Mouse (Mus musculus) mouse embryonic stem cell (cell line): Measurements from ENCODE around the gene Gm11492.

ENCODE experiments used
- in situ Hi-C, 2 experiments: fragments of 300-500 bp; cut with MboI; formaldehyde crosslinking; loops; 1 replicate in 1 of 2; 3 replicates in 1 of 2; pipeline ENCODE4 v1.14.3; 2019 to 2020; ENCODE audit warnings: low sequenced_read_pairs in 2 of 2, low pct_unique_long_range_greater_than_20kb in 1 of 2, mixed read lengths in 1 of 2; ENCODE audit not compliant: unreplicated experiment in 1 of 2

The Gm11492 gene

DNA sequence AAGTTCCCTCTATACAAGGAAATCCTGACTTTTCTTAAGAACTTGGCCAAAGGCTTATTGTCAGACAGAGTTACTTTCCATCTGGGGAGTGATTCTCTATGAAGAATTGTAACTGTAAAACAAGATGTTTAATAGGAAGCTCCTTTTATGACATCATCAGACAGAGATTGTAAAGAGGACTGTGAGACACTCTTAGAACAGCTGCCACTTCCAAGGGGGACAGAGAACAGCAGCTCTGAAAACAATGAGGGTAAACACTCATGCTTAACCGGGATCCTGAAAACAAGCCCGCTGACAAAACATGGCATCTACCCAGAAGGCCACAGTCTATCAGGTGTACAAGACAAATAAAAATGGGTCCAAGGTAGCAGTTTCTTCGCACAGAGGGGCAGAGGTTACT lies at the start of gene Gm11492:
Gene Gm11492 (plus strand): TSS at position 153 of the 400 bp plus-strand sequence.
- in situ Hi-C loops = no loop called here

DNA sequence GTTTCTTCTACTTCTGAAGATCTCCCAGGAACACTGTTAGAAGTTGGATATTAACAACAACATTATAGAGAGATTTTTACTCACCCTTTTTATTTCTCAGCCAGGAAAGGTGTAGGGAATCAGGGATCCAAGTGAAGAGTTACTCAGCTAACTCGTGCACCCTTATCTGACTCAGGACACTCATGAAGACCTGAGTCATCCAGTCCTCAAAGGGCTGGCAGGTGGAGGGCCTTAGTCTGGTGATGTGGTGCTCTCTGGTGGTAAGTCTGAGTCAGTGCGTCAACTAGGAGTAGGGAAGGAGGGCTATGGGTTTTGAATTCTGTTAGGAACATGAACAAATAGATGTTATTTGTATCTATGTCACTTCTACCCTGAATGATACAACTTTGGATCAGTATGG lies 47.2 kb upstream of the Gm11492 start:
- in situ Hi-C loops = no loop called here

DNA sequence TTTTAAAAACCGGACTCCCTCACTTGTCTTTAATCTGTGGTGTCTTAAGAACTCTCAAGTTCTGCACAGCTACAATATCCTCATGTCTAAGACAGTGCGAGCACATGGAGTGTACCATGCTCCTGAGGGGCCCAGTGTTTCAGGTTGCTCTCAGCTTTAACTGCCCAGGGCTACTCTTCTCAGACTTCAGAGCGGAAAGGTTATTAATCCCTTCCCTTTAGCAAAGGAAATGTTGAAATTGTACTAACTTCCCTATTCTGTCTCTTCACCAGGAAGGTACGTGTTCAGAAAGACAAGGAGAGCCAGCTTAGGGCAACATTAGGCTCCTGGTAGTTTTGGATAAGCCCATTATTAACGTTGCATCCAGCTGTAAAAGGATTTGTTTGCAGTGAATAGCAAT lies 43.0 kb upstream of the Gm11492 start:
- in situ Hi-C loops = no loop called here

DNA sequence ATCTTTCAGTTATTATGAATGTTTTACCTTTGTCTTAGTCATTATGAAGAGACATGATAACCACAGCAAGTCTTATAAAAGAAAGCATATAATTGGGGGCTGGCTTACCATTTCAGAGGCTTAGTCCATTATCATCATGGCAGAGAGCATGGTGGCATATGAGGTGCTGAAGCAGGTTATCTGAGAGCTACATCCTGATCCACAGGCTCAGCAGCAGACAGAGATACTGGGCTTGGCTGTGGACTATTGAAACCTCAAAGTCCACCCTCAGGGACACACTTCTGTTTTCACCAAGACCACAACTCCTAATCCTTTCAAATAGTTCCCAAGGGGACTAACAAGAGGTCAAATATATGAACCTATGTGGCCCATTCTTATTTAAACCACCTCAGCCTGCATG lies 42.5 kb upstream of the Gm11492 start:
- in situ Hi-C loops = no loop called here

- in situ Hi-C loops = no loop called here
Observed at GRCm38 (mm10) chr11:87524780-87525179, 41.7 kb upstream of the Gm11492 start.

GRCm38 (mm10) chr11:87527364-87527763 lies 39.1 kb upstream of the Gm11492 start:
- in situ Hi-C loops = no loop called here

DNA sequence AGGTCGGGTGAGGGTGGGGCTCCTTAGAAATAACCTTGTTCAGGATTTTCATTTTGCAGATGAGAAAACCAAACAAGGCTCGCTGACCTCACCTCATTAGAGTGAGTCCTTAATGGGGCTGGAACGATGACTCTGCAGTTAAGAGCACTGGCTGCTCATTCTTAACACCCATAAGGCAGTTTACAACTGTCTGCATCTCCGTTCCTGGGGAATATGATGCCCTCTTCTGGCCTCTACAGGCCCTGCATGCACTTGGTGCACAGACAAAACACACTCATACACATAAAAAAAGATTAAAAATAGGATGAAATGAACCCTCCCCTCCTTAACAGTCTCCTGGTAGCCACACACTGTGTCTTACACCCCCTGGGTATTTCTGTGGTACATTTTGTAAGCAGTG lies 38.5 kb upstream of the Gm11492 start:
- in situ Hi-C loops = no loop called here

GRCm38 (mm10) chr11:87531695-87532094 lies 34.8 kb upstream of the Gm11492 start:
- in situ Hi-C loops = no loop called here

GRCm38 (mm10) chr11:87542285-87542684 lies 24.2 kb upstream of the Gm11492 start:
- in situ Hi-C loops = no loop called here

- in situ Hi-C loops = no loop called here
Observed at GRCm38 (mm10) chr11:87542906-87543305, 23.5 kb upstream of the Gm11492 start.

DNA sequence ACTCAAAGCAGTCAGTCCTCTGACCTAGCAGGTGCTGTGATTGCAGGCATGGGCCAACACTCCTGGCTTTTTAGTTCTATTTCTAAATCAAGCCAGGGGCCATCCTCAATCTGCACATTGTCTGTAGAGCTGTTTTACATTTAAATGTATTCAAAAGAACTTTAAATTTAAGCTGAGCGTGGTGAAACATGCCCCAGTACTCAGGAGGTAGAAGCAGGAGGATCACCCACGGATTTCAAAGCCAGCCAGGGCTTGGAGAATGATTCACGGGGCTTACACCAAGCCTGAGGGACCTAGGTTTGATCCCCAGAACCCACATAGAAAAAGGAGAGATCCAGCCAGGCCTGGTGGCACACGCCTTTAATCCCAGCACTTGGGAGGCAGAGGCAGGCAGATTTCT lies 13.1 kb upstream of the Gm11492 start:
- in situ Hi-C loops = no loop called here

DNA sequence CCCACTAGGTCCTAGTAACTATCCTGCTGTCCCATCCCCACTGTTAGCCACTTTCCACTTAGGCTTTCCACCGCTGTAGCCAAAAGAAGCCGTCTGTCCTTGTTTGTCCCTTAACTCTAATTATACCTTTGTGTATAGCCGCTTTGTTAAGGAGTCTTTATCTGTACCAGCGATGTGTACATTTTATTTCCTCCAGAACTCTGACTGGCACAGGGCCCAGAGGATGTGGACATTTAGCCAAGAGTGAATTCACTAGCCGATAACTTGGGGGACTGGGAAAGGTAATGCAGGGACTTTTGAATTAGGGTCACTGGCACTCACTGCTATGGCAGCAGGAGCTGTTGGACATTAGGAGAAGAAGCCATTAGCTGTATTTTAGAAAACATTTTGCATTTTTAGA lies 12.1 kb upstream of the Gm11492 start:
- in situ Hi-C loops = no loop called here

DNA sequence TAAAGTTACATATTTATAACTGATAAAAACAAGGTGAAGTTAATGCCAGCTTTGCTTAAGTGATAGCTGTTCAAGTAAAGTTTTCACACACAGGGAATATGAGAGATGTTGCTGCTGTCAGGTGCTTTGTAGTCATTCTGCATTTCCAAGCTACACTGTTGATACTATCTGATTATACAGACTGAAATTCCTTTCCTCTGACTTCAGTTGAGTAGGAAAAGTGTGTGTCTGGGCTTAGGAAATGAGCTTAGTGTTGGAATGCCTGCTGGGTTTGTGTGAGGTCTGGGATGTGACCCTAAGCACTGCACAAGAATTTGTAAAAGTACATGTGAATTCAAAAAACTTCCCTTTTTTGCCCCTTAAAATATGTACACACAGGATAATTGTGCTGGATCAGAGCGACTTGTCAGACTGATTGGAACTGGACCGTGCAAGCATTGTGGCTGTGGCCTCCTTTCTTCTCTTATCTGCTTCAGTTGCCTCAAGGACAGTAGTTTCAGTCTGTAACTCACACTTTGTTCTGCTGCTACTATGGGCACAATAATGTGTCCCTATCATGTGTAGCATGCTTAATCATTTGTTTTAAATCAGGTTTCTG lies 11.2 kb upstream of the Gm11492 start:
- in situ Hi-C loops = no loop called here

- in situ Hi-C loops = no loop called here
Observed at GRCm38 (mm10) chr11:87561208-87561607, 5.2 kb upstream of the Gm11492 start.

DNA sequence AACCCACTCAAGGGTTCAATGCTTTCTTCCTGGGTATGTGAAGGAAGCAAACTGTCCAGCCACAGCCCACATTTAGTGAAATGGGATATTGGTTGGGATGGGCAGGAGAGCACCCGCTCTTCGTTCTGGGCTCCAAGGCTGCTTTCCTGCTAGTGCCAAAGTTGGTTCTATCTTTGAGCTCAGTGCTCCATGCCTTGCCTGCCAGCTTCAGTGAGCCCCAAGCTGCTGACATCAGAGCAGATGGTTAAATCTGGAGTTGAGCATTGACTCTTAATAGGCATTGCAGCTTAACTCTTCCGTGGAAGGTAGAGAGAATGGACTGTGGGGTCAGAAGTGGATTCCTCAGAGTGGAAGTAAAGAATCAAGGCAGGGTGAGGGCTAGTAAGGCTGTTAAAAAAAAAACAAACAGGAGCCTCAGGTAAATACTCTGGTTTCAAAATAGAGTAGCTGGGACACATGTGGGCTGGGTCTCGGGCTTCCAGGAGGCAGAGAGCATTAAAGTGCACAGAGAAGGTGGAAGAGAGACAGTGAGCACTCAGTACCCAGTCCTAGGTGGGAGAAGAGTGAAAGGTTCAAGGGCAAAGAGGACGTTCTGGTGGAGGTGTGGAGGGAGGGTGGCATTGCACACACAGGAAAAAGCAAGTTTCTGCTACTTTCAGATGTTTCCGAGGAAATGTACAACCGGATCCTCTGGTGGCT lies 2.0 kb downstream of the Gm11492 start, which contains the start of gene Sept4:
Gene Sept4 (plus strand): TSS at position 649 of the 699 bp plus-strand sequence.
- in situ Hi-C loops = no loop called here

- in situ Hi-C loops = no loop called here
Observed at GRCm38 (mm10) chr11:87570743-87571142, 4.3 kb downstream of the Gm11492 start.

- in situ Hi-C loops = no loop called here
Observed at GRCm38 (mm10) chr11:87571361-87571950, 5.0 kb downstream of the Gm11492 start.

- in situ Hi-C loops = no loop called here
Observed at GRCm38 (mm10) chr11:87573751-87574150, 7.3 kb downstream of the Gm11492 start.

DNA sequence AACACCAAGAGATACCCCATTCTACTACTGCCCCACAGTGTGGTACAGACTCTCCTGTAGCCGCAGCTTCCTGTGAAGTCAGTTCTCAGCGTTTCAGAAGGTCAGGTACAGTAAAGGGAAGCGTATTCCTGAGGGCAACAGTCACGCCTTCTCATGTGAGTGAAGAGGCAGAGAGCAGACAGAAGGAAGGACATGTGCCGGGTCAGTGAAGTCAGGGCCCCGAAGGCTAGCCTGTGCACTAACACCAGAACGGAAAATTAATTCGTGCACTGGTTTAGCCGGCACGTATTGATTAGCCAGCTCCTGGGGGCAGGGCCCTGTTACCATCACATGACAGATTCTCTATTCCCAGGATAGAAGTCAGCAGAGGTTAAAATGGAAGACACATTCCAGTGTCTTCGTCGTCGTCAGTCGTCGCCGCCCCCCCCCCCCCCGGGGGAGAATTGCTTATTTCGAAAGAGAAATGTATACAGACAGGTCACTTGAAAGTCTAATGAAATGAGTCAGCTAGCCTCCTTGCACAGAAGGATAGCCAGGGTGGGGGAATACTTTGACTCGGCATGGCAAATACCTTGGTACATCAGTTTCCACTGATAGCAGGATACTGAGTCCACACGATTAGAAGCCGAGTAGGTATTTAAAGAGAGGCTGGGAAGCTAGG lies 8.2 kb downstream of the Gm11492 start:
- in situ Hi-C loops = no loop called here
